Mouse (Mus musculus) thymus, adult 2 months (tissue): ENCODE results near the gene Gnb1l. TPM values are rescaled to one million over a fixed set of nuclear protein-coding genes. Genes with fewer than 3 reads are reported as not detected.

Source experiments
- DNase-seq: peaks from one replicate; pipeline ENCODE4 v3.0.0; 2021
- H3K27ac ChIP-seq: fragments of 200-500 bp; 2 replicates; pipeline ENCODE4 v1.5.1; 2012; ENCODE audit warnings: low read length, control low read depth; ENCODE audit not compliant: control insufficient read depth, insufficient read depth
- H3K27me3 ChIP-seq: fragments of 200-500 bp; 2 replicates; pipeline ENCODE4 v1.6.1; 2012; ENCODE audit warnings: mild to moderate bottlenecking, low read length, moderate library complexity, mixed read lengths; ENCODE audit not compliant: control insufficient read depth, insufficient read depth
- H3K36me3 ChIP-seq: fragments of 200-500 bp; 2 replicates; pipeline ENCODE4 v1.6.1; 2012; ENCODE audit warnings: mild to moderate bottlenecking, low read length, moderate library complexity; ENCODE audit not compliant: control insufficient read depth, insufficient read depth
- H3K4me1 ChIP-seq: fragments of 200-500 bp; replicated peaks from 2 replicates; pipeline ENCODE4 v1.6.1; 2012; ENCODE audit warnings: low read length; ENCODE audit not compliant: control insufficient read depth, insufficient read depth
- H3K4me3 ChIP-seq: fragments of 200-500 bp; 2 replicates; pipeline ENCODE4 v1.5.1; 2012; ENCODE audit warnings: mild to moderate bottlenecking, low read length, control low read depth, moderate library complexity; ENCODE audit not compliant: control insufficient read depth, insufficient read depth
- CTCF ChIP-seq: fragments of 200-500 bp; IDR thresholded peaks from 2 replicates; pipeline ENCODE4 v1.5.1; 2012; ENCODE audit warnings: mild to moderate bottlenecking, control low read depth, low read length, moderate library complexity, borderline replicate concordance; ENCODE audit not compliant: control insufficient read depth, poor library complexity, insufficient read depth; ENCODE audit errors: extremely low read depth
- POLR2A ChIP-seq: fragments of 200-500 bp; IDR thresholded peaks from 2 replicates; pipeline ENCODE4 v1.6.1; 2012; ENCODE audit warnings: mild to moderate bottlenecking, low read length, control low read depth, moderate library complexity; ENCODE audit not compliant: control insufficient read depth, poor library complexity, insufficient read depth; ENCODE audit errors: extremely low read depth
- WGBS: fragments of 180-500 bp; shearing (Covaris S2); methylation state at CpG from one replicate; pipeline ENCODE4 v1.1.7; 2018; 5-methylcytosine and 5-hydroxymethylcytosine counted together
- polyA plus RNA-seq: library from polyadenylated mRNA; depleted of rRNA; stranded (reverse); fragments of >200 nt; gene quantifications from 2 replicates; pipeline ENCODE4 v1.2.3, GENCODE M21; 2012

Gene Gnb1l
- polyA plus RNA-seq, 1 experiment = 48.9 TPM

GRCm38 (mm10) chr16:18581623-18582205, 83.2 kb downstream of the Gnb1l start:
- 1% methylated on average over 66 of the region's 66 CpGs for WGBS
- H3K36me3 ChIP-seq = no peaks in the 10 kb centered on the region
- H3K27me3 ChIP-seq = peaks cover 39% of the 10 kb centered on the region
- peaks cover 9% of the 10 kb centered on the region; the same call in 1 of the 2 replicates for H3K4me1 ChIP-seq
- no peak overlapping the region for H3K4me3 ChIP-seq
- H3K27ac ChIP-seq = no peak overlapping the region
- no peak for TF ChIP-seq POLR2A
- no peak for TF ChIP-seq CTCF
- no peak for DNase-seq

GRCm38 (mm10) chr16:18582426-18583148, 84.1 kb downstream of the Gnb1l start:
- 5% methylated on average over 67 of the region's 67 CpGs for WGBS
- no peak overlapping the region for H3K4me3 ChIP-seq
- H3K4me1 ChIP-seq = peaks cover 9% of the 10 kb centered on the region; the same call in 1 of the 2 replicates
- TF ChIP-seq POLR2A (no peak), CTCF (no peak)
- H3K36me3 ChIP-seq = no peaks in the 10 kb centered on the region
- no peak for DNase-seq
- H3K27me3 ChIP-seq = peaks cover 39% of the 10 kb centered on the region
- H3K27ac ChIP-seq = no peak overlapping the region

GRCm38 (mm10) chr16:18583169-18583568, 84.7 kb downstream of the Gnb1l start:
- H3K27me3 ChIP-seq = peaks cover 39% of the 10 kb centered on the region
- DNase-seq = no peak
- WGBS = 69% methylated on average over 10 of the region's 10 CpGs
- no peak overlapping the region for H3K27ac ChIP-seq
- no peak overlapping the region for H3K4me3 ChIP-seq
- H3K4me1 ChIP-seq = peaks cover 9% of the 10 kb centered on the region; the same call in 1 of the 2 replicates
- H3K36me3 ChIP-seq = no peaks in the 10 kb centered on the region
- TF ChIP-seq POLR2A (no peak), CTCF (no peak)

- no peak for DNase-seq
- no peak for TF ChIP-seq POLR2A
- TF ChIP-seq CTCF = no peak
- Histone ChIP-seq H3K36me3 (no peaks in the 10 kb centered on the region), H3K27me3 (peaks cover 42% of the 10 kb centered on the region), H3K4me3 (no peak overlapping the region), H3K4me1 (peaks cover 9% of the 10 kb centered on the region; the same call in 1 of the 2 replicates), H3K27ac (no peak overlapping the region)
- 91% methylated on average over 10 of the region's 10 CpGs for WGBS
These were observed 85.3 kb downstream of the Gnb1l start for GRCm38 (mm10) chr16:18583673-18584357.

GRCm38 (mm10) chr16:18584901-18585510, 86.5 kb downstream of the Gnb1l start:
- Histone ChIP-seq H3K36me3 (no peaks in the 10 kb centered on the region), H3K27me3 (peaks cover 45% of the 10 kb centered on the region), H3K4me1 (peaks cover 13% of the 10 kb centered on the region), H3K27ac (no peak overlapping the region), H3K4me3 (no peak overlapping the region)
- no peak for DNase-seq
- WGBS = 90% methylated on average over 10 of the region's 10 CpGs
- TF ChIP-seq CTCF (no peak), POLR2A (no peak)

- 50% methylated on average over 10 of the region's 10 CpGs for WGBS
- DNase-seq = no peak
- H3K4me3 ChIP-seq = no peak overlapping the region
- TF ChIP-seq POLR2A (no peak), CTCF (no peak)
- peaks cover 15% of the 10 kb centered on the region for H3K4me1 ChIP-seq
- no peaks in the 10 kb centered on the region for H3K36me3 ChIP-seq
- peaks cover 39% of the 10 kb centered on the region for H3K27me3 ChIP-seq
- H3K27ac ChIP-seq = no peak overlapping the region
These were observed 87.2 kb downstream of the Gnb1l start for GRCm38 (mm10) chr16:18585676-18586075.
